Mouse (Mus musculus): ENCODE measurements around the gene Abl2.
"Not testable (repeated sequence)": the region's sequence is repeated elsewhere in the genome, so short reads cannot be mapped to it uniquely, and the experiment has no call there.

The Abl2 gene

GRCm38 (mm10) chr1:156558024-156558930 is at the start of gene Abl2:
Abl2 (plus strand) TSS chr1:156558786.
- peak; percentile 62 for DNase-seq (ENCODE audit: low read depth, low spot score)

- DNase-seq (ENCODE audit: low read depth, low spot score), result no peak
These were observed 38.3 kb upstream of the Abl2 start for GRCm38 (mm10) chr1:156520136-156520780.

GRCm38 (mm10) chr1:156521796-156522517 is 36.6 kb upstream of the Abl2 start:
- DNase-seq (ENCODE audit: low read depth, low spot score), result no peak

GRCm38 (mm10) chr1:156523842-156524241 is 34.7 kb upstream of the Abl2 start, which contains the start of gene Gm10031:
Gm10031 (plus strand) TSS chr1:156524012.
- DNase-seq (ENCODE audit: low read depth, low spot score), result not testable (repeated sequence)

- DNase-seq (ENCODE audit: low read depth, low spot score), result not testable (repeated sequence)
These were observed 26.0 kb upstream of the Abl2 start for GRCm38 (mm10) chr1:156532476-156533175.

- no peak for DNase-seq (ENCODE audit: low read depth, low spot score)
These were observed 25.1 kb upstream of the Abl2 start for GRCm38 (mm10) chr1:156533483-156533882.

GRCm38 (mm10) chr1:156533911-156534310 is 24.7 kb upstream of the Abl2 start:
- no peak for DNase-seq (ENCODE audit: low read depth, low spot score)

GRCm38 (mm10) chr1:156537031-156537430 is 21.6 kb upstream of the Abl2 start:
- no peak for DNase-seq (ENCODE audit: low read depth, low spot score)

GRCm38 (mm10) chr1:156537701-156538100 is 20.9 kb upstream of the Abl2 start:
- no peak for DNase-seq (ENCODE audit: low read depth, low spot score)

GRCm38 (mm10) chr1:156538382-156538781 is 20.2 kb upstream of the Abl2 start:
- DNase-seq (ENCODE audit: low read depth, low spot score), result no peak

GRCm38 (mm10) chr1:156539787-156540560 is 18.6 kb upstream of the Abl2 start:
- no peak for DNase-seq (ENCODE audit: low read depth, low spot score)

- no peak for DNase-seq (ENCODE audit: low read depth, low spot score)
These were observed 14.6 kb upstream of the Abl2 start for GRCm38 (mm10) chr1:156543999-156544398.

GRCm38 (mm10) chr1:156558950-156559640 is 509 bp downstream of the Abl2 start:
- DNase-seq (ENCODE audit: low read depth, low spot score), result no peak

- DNase-seq (ENCODE audit: low read depth, low spot score), result no peak
These were observed 1.0 kb downstream of the Abl2 start for GRCm38 (mm10) chr1:156559641-156560020.

- DNase-seq (ENCODE audit: low read depth, low spot score), result no peak
These were observed 1.9 kb downstream of the Abl2 start for GRCm38 (mm10) chr1:156560500-156560899.

GRCm38 (mm10) chr1:156565328-156565727 is 6.7 kb downstream of the Abl2 start:
- no peak for DNase-seq (ENCODE audit: low read depth, low spot score)

- peak; percentile 39 for DNase-seq (ENCODE audit: low read depth, low spot score)
These were observed 7.5 kb downstream of the Abl2 start for GRCm38 (mm10) chr1:156566132-156566531.

- DNase-seq (ENCODE audit: low read depth, low spot score), result no peak
These were observed 11.0 kb downstream of the Abl2 start for GRCm38 (mm10) chr1:156569615-156570014.

- DNase-seq (ENCODE audit: low read depth, low spot score), result no peak
These were observed 14.4 kb downstream of the Abl2 start for GRCm38 (mm10) chr1:156572952-156573351.

GRCm38 (mm10) chr1:156581149-156581548 is 22.6 kb downstream of the Abl2 start:
- DNase-seq (ENCODE audit: low read depth, low spot score), result no peak
